Mouse (Mus musculus) c-Kit-positive CD71-positive TER-119-negative erythroid progenitor cells, embryonic 14.5 days (primary cell): ENCODE measurements around the gene Rbl2.
A peak's percentile ranks its signal among the peaks of the same experiment; 100 is the strongest.

Experiments
- DNase-seq: peaks from one replicate; pipeline ENCODE4 v3.0.0-alpha.2; 2013; ENCODE audit warnings: low read depth

The Rbl2 gene

DNA sequence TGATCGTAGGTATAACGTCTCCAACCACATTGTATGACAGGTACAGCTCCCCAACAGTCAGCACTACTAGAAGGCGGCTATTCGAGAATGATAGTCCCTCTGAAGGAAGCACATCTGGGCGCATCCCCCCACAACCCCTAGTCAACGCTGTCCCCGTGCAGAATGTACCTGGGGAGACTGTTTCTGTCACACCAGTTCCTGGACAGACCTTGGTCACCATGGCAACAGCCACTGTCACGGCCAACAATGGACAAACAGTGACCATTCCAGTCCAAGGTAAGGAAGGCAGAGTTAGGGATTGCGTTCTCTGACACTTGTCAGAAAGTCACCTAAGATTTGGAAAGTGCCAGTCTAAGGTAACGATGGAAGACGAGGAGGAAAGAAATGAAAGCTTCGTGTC lies 36.4 kb downstream of the Rbl2 start:
- DNase-seq = no peak

DNA sequence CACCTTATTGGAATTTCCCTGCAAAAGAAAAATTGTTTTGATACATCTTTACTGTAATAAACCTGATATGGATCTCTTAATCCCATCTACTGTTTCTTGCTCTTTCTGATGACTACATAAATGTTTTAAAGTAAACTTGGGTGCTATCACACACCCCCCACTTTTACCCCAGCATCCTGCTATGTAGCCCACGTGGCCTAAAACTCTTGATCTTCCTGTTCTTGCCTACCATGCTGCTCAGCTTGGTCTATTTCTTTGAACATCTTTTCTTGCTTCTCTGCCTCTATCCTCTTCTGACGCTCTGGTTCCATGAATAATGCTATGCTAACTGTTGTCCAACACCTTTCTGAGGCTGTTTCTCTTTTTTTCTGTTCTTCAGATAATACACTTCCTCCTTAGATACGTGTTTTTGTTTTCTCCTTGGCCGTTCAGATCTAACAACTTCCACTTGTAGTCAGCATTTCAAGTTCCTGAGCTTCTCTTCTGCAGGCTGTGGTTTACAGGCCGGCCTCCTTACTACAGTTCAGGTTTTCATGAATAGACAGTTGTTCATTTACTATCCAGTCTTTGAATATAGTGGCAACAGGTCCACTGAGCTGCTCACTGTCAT lies 42.1 kb downstream of the Rbl2 start:
- no peak for DNase-seq

DNA sequence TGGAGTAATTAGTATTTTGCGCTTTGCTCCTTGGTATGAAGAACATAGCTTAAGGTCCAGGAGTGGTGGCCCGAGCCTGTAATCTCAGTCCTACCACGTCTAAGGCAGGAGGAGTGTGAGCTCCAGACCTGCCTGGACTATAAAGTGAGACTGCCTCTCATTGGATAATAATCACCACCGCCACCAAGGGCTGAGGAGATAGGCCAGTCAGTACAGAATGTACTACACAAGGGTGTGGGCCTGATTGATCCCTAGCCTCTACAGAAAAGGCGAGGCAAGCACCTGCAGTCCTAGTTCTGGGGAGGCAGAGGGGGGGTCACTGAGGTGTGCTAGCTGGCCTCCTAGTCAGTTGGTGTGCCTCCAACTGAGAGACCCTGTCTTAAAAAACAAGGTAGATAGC lies 44.6 kb downstream of the Rbl2 start:
- DNase-seq = no peak

DNA sequence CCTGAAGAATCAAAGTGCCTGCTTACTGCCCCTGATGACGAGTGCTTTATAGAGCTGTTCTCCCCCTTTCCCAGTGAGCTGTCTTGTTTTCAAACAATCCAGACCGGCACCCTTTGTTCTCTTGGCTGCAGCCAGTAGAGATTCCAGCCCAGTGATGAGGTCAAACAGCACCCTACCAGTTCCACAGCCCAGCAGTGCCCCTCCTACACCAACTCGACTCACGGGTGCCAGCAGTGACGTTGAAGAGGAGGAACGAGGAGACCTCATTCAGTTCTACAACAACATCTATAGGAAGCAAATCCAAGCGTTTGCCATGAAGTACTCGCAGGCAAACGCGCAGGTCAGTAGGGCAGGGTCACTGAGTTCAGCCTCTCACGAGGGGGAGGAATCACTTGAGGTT lies 45.1 kb downstream of the Rbl2 start:
- no peak for DNase-seq

DNA sequence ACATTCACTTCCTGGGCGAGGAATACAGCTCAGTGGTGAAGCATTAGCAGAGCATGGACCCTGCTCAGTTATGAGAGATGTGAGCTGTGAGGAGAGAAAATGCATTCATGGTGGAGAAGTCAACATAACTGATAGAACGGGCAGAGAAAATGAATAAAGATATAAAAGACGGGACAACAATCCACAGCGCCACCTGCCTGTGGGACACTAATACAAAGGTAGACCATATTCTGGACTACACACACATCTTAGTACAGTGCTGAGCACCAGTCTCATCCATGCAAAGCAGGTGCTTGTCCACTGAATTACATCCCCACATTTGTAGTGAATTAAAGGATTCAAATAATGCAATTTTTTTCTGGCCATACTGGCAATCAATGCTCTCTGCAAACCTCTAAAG lies 47.7 kb downstream of the Rbl2 start:
- no peak for DNase-seq

DNA sequence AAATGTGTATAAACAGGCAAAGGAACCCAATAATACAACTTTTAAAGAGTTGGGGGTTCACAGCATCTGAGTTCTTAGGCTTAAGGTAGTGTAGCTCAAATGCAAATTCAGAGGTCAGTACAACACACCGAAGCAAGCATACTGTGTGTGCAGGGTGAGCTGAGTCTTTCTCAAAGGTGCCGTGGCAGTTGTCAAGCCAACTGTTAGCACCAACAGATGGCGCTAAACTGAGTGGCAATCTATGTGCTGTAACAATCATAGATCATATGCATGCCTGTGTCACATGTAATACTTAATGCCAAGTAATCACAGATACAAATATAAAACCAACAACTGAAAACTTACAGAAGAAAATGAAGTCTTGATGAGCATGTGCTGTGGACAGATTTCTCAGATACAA lies 48.3 kb downstream of the Rbl2 start:
- DNase-seq = peak; percentile 22

DNA sequence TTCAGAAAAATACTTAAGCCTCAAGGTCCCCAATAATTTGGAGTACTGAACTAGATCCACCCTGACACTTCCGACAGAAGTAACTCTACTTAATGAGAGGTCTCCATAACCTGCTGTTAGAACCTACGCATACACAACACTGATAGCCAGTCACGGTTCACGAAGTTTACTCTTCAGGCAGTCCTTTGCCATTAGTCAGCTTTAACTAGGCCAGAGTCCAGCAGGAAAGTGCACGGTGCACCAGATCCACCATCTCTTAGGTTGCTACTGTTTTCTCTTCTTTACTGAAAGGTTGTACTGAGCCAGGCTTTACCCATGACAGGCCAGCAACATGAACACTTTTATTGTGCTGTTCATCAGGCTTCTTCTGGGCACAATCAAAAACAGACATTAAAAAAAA lies 54.5 kb downstream of the Rbl2 start:
- no peak for DNase-seq

DNA sequence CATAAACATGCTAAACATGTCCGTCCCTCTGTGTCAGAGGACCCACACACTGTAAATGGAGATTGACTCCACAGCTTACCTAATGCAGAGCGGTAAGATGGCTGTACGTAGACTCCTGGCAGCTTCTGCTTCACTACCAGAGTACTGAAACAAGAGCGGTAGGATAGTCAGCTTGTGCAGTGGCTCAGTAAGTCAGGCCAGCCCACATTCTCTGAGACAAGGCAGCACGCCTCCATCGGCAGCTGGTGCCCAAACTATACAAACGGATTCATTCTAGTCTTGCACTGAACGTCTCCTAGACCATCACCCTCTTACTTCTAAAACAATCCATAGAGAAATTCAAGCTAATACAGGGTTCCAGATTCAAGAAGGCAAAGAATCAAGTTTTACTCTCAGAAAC lies 56.9 kb downstream of the Rbl2 start:
- no peak for DNase-seq

DNA sequence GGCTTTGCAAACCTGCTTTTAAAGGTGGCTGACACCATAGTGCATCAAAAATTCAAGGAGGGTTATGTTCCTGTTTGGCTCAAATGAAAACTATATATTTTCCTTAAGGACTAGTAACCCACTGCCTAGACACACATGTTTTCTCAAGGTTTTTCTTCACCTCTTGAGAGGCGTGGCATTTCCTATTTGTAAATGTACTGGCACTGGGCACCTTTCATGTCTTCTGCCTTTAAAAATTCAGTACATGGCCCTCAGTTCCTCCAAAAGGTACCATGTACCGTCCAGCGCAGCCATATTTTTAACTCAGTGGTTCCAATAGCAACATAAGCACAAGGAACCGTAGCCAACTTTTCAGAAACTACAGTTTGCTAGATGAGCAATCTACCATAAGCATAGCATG lies 62.9 kb downstream of the Rbl2 start:
- DNase-seq = no peak

DNA sequence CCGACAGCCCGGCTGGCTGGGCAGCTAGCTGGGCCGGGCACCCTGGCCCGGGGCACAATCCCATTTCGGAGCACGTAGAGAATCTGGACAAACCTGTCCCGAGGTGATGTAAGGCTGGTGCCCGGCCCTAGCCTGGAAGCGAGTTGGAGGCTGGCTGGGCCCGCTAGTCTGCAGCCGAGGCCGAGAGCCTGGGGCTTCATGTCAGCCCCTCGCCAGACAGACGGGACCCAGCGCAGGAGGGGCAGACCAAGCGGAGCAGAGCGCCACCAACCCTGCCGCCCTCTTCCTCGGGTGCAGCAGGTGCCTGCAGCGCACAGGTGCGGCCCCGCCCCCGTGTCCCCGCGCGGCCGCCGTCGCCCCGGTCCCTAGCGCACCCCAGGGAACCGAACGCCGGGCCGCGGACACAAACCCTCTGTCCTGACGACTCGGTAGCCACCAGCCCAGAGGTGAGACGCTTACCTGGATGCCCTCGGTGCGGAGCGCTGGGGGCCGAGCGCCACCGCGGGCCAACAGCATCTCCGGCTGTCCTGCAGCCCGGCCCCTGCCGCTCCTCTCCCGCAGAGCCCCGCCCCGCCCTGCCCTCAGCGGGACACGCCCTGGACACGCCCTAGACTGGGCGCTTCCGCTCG lies 63.7 kb downstream of the Rbl2 start:
- DNase-seq = no peak

DNA sequence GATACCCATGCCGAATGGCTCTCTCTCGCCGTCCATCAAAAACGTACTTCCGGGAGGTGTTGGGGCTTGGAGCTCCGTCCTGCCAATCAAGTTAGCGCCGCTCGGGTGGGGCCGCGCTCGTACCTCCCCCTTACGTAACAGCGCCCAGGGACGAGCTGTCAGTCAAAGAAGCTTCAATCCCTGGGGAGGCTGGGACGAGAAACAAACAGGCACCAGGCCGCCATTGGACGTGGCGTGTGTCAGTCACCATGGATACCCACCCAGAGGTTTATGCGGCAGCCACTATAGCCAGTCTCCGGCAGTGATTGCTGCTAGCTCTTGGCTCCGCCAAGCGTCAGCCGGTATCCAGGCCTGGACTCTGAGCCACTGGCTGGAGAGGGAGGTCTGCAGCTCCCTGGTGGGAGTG lies 64.2 kb downstream of the Rbl2 start:
- DNase-seq = peak; percentile 98

DNA sequence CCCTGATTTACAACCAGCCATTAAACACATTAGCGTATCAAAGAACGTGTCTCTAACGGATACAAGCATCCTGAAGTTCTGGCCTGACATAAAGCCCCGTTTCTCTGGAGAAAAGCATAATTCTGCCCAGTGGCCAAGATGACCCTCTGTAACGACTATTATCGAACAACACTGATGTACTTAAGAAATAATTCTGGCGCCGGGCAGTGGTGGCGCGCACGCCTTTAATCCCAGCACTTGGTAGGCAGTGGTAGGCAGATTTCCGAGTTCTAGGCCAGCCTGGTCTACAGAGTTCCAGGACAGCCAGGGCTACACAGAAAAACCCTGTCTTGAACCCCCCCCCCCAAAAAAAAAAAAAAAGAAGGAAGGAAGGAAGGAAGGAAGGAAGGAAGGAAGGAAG lies 64.8 kb downstream of the Rbl2 start:
- no peak for DNase-seq

DNA sequence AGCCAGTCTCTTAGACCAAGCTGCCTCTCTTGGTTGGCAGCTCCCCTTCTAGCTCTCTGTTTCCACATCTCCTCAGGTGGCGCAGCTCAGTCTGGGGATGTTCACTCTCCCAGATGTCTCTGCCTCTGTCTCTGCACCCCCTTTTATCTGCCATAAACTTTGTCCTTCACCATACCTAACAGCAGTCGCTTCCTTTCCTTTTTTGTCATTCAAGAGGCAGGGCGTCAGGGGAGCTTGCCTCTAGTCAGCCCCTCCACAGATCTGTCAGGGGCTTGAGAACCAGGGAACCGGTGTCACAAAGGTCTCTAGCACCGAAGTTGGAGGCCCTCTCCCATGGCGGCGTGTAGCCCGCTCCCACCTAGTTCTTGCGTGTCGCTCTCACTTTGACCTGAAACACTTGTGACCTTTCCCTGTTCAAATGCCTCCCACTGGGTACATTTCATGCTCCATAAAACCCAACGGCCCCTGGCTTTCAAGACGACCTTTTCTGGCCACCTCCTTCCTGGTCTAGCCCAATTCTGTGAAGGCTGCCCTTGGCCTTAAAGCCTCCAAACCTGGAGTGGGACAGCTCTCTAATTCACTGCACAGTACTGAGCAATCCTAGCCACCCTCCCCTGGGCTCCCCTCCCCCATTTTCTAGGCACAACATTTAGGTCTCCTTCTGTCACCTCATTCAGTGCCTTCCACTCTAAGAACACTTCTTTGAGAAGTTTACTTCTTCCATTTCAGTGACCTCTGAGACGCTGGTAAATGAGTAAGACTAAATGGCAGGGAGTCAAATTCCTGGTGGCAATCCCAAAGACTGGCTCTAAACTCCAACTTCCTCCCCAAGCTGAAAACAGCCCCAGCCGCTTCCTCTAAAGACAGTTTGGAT lies 65.7 kb downstream of the Rbl2 start:
- no peak for DNase-seq

DNA sequence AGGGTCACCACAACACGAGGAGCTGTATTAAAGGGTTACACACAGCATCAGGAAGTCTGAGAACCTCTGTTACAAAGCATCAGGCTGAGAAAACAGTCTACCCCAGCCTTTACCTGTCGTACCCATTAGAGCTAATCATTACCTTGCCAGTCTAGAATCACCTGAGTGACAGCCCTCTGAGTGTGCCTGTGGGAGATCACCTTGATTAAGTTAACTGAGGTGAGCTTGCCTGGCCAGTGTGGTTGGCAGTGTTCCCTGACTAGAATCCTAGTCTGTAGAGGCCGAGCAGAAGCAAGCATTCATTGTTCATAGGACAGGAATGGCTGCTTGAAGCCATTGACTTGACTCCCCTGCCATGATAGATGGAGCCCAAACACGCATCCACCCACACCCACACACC lies 71.0 kb downstream of the Rbl2 start:
- DNase-seq = no peak

DNA sequence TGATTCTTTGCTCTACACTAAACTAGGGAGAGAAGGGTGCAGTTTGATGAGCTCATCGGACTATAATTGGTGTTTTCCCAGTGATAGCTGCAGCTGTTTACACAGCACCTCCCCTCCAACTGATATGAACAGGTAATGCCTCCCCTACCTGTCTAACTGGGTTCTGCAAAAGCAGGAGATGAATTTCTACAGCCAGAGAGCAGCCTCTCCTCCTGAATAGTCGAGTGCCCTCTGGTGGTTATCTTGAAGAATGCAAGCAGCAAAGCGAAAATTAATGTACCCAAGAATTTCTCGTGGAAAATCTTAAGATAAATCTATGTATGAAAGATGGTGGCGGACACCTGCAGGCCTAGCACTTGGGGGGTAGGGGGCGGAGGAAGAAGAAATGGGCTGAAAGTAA lies 77.9 kb downstream of the Rbl2 start:
- no peak for DNase-seq

DNA sequence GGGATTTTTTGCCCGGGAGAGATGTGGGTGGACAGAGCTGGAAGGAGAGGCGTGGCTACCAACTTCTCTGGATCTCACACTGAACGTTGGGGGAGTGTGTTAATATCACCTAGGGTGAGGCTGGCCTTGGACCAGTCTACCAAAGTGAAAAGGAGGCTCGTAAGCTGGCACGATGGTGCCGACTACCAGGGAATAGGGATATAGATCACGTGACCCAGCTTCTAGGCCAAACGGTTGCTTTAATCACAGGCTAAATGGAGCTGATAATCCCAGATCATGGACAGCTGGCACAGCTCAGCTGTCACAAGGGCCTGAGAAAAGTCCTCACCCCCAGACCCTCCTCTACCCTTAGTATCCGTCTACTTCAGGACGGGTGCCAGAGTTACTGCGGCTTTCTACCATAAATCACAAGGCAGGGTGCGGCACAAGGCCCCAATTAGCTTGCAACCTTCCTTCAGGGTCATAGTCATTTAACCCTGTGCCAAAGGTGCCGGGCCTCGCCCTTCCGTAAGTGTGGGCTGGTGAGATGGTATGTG lies 78.9 kb downstream of the Rbl2 start:
- DNase-seq = no peak

DNA sequence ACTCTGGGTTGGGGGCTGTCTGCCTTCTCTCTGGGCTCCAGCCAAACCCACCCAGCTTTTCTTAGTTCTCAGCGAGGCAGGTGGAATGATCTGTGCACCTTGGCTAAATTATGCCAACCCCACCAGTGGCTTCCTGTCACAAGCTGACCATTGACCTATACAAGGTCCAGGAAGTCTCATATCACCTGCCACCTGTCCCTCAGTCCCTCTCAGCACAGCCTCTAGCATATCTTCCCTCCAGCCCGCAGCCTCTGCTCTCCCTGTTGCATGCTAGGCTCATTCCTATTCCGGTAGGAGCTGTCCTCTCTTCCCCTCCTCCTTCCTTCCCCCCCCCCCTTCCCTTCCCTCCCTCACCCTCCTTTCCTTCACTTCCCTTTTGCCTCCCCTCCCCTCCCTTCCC lies 79.4 kb downstream of the Rbl2 start:
- no peak for DNase-seq

DNA sequence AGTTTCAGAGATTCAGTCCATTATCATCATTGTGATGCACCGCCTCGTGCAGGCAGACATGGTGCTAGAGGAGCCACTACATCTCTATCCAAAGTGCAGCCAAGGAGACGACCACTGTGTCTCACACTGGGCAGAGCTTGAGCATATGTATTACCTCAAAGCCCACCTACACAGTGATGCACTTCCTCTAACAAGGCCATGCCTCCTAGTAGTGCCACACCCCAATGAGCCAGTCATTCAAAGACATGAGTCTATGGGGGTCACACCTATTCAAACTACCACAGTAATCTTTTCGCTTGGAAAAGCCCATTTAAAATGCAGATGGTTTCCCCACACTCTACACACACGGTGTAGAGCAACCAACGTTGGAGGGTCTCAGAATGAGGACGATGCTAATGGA lies 81.7 kb downstream of the Rbl2 start:
- no peak for DNase-seq

DNA sequence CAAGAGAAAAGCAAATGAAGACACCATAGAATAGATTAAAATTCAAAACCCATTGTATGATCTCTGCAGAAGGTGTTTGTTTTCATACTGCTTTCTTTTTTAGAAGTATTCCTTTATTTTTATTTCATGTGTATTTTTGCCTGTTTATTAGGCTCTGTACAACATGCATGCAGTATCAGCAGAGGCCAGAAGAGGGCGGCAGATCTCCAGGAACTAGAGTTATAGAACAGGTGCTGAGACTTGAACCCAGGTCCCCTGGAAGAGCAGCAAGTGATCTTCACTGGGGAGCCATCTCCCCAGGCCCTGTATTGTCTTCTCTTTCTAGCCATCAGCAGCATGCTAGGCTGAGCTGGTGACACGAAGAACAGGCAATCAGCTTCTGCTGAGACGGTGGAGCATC lies 84.0 kb downstream of the Rbl2 start:
- no peak for DNase-seq

DNA sequence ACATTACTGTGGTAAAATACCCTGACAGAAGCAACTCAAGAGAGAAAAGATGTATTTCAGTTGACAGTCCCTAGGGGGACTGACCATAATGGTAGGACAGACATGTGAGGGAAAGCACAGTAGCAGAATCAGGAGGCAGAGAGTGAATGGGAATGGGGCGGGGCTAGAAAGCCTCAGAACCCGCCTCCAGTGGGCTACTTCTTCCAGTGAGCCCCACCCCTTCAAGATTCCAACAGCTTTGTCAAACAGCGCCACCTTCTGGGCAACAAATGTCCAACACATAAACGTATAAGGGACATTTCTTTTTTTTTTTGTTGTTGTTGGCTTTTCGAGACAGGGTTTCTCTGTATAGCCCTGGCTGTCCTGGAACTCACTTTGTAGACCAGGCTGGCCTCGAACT lies 84.7 kb downstream of the Rbl2 start:
- peak; percentile 49 for DNase-seq

DNA sequence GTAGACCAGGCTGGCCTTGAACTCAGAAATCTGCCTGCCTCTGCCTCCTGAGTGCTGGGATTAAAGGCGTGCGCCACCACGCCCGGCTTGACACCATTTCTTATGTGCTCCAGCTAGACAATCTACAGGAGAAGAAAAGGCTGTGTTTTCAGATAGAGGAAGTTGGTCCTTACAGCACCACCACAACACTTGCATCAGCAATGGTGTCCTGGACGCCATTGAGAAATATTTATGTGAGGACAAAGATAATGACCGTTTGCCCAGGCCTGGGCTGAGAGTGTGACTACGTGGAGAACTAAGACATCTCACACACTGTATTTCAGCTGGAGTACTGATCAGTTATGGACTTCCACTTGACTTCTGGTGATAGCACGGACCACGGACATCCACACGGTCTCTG lies 88.8 kb downstream of the Rbl2 start:
- no peak for DNase-seq

DNA sequence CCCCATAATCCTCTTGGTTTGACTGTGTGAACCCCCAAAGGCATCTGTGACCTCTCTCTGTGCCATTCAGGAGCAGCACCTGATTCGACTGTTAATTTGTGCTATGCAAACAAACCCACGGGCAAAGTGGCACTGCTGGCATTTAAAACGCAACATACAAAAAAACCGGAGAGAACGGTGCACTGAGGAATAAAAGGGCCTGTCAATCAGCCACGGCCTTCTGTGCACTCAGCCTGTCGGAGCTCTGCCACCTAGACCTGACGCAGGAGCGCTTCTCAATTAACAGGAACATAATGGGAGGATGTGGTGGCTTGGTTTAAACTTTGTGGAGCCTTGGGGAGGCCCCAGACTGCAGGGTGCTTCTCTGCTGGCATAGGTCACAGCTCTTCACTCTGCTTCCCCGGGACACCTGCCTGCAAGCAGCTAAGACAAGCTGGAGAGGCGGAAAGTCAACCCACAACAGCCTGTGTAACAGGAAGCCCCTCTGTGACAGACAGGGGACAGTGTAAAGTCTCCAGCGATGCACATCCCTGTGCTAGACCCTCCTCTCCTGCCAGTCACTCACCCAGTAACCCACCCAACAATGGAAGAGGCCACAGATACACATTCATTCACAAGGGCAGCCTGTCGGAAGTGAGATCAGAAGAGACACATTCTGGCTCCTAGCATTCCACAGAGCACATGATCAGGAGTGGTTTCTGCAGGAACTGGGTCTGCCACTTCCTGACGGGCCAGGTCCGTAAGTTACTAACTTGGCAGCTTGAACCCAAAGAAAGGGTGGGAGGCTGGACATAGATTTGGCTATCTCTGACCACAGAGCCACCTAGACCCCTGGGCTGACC lies 90.3 kb downstream of the Rbl2 start:
- no peak for DNase-seq
